Mouse (Mus musculus): ENCODE measurements around the gene Gstp2. TPM values are rescaled to one million over a fixed set of nuclear protein-coding genes. Genes with fewer than 3 reads are reported as not detected.
A peak's percentile ranks its signal among the peaks of the same experiment; 100 is the strongest.
"Not testable (repeated sequence)": the region's sequence is repeated elsewhere in the genome, so short reads cannot be mapped to it uniquely, and the experiment has no call there.

Gstp2 gene
- polyA plus RNA-seq, 1 experiment = 21.6 TPM

DNA sequence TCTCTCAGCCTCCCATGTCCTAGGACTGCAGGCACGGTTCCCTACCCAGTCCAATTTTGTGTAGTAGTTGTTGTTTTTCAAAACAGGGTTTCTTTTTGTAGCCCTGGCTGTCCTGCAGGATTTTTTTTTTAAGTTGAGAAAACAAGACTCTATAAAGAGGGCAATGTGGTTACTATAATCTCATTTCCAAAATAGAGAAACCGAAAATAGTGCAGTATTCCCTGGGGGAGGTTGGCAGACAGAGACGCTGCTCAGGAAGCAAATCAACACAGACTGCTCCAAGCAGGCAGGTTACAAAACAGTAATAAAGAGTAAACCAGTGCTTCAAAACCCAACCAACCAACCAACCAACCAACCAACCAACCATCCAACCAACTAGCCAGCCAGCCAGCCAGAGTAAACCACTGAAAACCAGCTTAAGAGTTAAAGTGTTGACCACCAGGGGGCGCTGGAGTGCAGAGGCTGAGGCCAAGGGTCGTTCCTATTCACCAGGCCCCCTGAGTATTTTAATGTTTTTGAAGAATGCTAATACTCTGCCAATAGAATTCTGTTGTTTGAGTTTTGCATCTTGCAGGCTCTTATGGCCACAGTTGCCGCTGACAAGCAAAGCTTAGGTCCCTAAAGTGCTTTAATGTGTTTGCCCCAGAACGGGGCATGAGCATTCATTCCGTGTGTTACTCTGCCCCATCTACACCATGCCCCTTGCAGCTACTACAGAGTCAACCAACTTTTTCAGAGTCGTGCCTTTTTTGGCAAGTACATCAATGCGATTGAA is 6.1 kb upstream of the Gstp2 start:
- Histone ChIP-seq H3K27ac (ENCODE audit: control insufficient read depth, insufficient read depth, low read depth, low read length, poor library complexity) (no peak overlapping the region), H3K4me3 (replicated peaks; ENCODE audit: control insufficient read depth, low read depth, low read length) (no peak overlapping the region), H3K4me1 (ENCODE audit: control insufficient read depth, insufficient read depth, low read length) (no peaks in the 10 kb centered on the region)
- peak; percentile 83 for TF ChIP-seq CTCF (IDR thresholded peaks at IDR 0.05; ENCODE audit: control insufficient read depth, insufficient read depth, low read length)
- no peak for TF ChIP-seq POLR2A (IDR thresholded peaks at IDR 0.05; ENCODE audit: borderline replicate concordance, control insufficient read depth, low read depth, low read length)
- WGBS = 50% methylated on average over 10 of the region's 10 CpGs

DNA sequence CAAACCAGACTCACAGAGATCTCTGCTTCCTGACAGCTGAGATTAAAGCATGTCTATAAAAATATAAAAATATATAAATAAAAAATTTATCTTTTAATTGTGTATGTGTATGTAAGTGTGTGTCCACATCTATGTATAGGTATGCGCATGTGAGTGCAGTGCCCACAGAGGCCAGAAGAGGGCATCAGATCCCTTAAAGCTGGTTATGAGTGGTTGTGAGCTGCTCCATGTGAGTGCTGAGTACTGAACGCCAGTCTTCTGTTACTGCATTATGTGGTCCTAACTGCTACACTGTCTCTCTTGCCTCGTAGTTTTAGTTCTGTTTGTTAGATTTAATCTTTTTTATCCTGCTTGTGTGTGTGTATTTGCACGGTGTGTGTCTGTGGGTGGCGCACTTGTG is 5.2 kb upstream of the Gstp2 start:
- peak; percentile 17; the same call in 1 of the 2 replicates for TF ChIP-seq CTCF (IDR thresholded peaks at IDR 0.05; ENCODE audit: control insufficient read depth, insufficient read depth, low read length)
- no peak for TF ChIP-seq POLR2A (IDR thresholded peaks at IDR 0.05; ENCODE audit: borderline replicate concordance, control insufficient read depth, low read depth, low read length)
- no peak overlapping the region for H3K4me3 ChIP-seq (replicated peaks; ENCODE audit: control insufficient read depth, low read depth, low read length)
- no peak overlapping the region for H3K27ac ChIP-seq (ENCODE audit: control insufficient read depth, insufficient read depth, low read depth, low read length, poor library complexity)
- H3K4me1 ChIP-seq (ENCODE audit: control insufficient read depth, insufficient read depth, low read length) = peaks cover 2% of the 10 kb centered on the region; the same call in 1 of the 2 replicates
- 95% methylated on average over 5 of the region's 5 CpGs for WGBS

DNA sequence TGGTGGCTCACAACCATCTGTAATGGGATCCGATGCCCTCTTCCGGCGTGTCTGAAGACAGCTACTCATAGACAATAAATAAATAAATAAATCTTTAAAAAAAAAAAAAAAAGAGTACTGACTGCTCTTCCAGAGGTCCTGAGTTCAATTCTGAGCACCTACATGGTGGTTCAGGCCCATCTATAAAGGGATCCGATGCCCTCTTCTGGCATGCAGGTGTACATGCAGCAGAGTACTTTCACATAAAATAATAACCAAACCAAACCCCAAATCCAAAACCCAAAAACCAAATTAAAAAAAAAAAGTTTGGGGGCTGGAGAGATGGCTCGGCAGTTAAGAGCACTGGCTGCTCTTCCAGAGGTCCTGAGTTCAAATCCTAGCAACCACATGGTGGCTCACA is 3.2 kb upstream of the Gstp2 start:
- not testable (repeated sequence) for H3K4me3 ChIP-seq (replicated peaks; ENCODE audit: control insufficient read depth, low read depth, low read length); H3K27ac ChIP-seq (ENCODE audit: control insufficient read depth, insufficient read depth, low read depth, low read length, poor library complexity); H3K4me1 ChIP-seq (ENCODE audit: control insufficient read depth, insufficient read depth, low read length)
- 74% methylated on average over 5 of the region's 5 CpGs for WGBS

DNA sequence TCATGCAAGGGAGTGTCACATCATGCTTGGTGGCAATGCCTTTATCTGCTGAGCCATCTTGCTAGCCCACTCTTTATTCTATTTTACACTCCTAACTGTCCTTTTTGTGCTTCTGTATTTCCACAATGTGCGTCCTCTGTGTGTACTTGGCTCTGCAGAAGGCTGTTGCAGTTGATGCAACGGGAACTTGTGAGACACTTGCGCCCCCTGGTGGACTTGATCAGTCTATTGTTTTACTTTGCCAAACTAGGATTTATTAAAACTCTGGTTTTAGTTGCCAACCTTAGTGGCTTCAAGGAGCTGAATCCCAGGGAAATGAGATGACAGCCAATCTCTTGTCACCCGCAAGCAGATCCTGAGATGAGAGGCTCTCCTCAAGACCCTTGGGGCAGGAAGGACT is 2.0 kb upstream of the Gstp2 start:
- H3K4me1 ChIP-seq (ENCODE audit: control insufficient read depth, insufficient read depth, low read length) = peaks cover 2% of the 10 kb centered on the region; the same call in 1 of the 2 replicates
- no peak overlapping the region for H3K27ac ChIP-seq (ENCODE audit: control insufficient read depth, insufficient read depth, low read depth, low read length, poor library complexity)
- no peak overlapping the region for H3K4me3 ChIP-seq (replicated peaks; ENCODE audit: control insufficient read depth, low read depth, low read length)
- TF ChIP-seq CTCF (IDR thresholded peaks at IDR 0.05; ENCODE audit: control insufficient read depth, insufficient read depth, low read length) = peak; percentile 83
- no peak for TF ChIP-seq POLR2A (IDR thresholded peaks at IDR 0.05; ENCODE audit: borderline replicate concordance, control insufficient read depth, low read depth, low read length)
- 14% methylated on average over 4 of the region's 4 CpGs for WGBS

DNA sequence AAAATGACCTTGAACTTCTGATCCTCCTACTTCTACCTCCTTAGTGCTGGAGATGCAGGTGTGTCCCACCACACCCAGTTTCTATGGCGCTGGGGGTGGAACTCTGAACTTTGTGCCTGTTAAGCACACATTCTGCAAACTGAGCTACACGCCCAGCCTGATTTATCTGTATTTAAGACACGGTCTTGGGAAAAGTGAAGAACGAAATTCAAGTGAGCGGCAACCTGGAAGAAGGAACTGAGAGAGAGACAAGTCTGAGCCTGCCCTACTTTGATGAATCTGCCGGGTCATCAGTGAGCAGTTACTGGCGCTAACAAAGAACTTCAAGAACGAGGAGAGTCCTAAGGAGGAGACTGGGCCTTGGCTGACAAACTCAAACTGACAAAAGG is 1.0 kb upstream of the Gstp2 start:
- Histone ChIP-seq H3K4me1 (ENCODE audit: control insufficient read depth, insufficient read depth, low read length) (peaks cover 2% of the 10 kb centered on the region; the same call in 1 of the 2 replicates), H3K4me3 (replicated peaks; ENCODE audit: control insufficient read depth, low read depth, low read length) (no peak overlapping the region), H3K27ac (ENCODE audit: control insufficient read depth, insufficient read depth, low read depth, low read length, poor library complexity) (peak overlapping the region; percentile 57)
- TF ChIP-seq CTCF (IDR thresholded peaks at IDR 0.05; ENCODE audit: control insufficient read depth, insufficient read depth, low read length) = no peak
- no peak for TF ChIP-seq POLR2A (IDR thresholded peaks at IDR 0.05; ENCODE audit: borderline replicate concordance, control insufficient read depth, low read depth, low read length)
- WGBS = 67% methylated on average over 8 of the region's 8 CpGs

DNA sequence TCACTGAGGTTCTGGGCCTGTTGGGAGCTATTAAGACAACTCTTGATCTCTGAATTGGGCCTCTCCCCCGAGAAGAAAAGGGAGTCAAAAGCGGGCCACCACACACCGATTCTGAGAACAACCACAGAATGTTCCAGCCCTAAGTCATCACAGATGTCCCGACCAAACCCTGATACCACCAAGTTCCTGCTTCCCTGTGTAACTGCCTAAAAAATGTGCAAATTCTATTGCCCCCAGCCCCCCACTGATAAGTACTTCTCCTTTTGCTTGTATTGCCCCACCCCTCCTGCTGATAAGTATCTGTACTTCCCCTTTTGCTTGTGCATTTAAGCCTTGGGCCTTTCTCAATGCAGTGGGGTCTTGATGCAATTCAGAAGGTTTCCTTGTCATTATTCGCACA is 1.7 kb downstream of the Gstp2 start:
- H3K4me3 ChIP-seq (replicated peaks; ENCODE audit: control insufficient read depth, low read depth, low read length); H3K4me1 ChIP-seq (ENCODE audit: control insufficient read depth, insufficient read depth, low read length); H3K27ac ChIP-seq (ENCODE audit: control insufficient read depth, insufficient read depth, low read depth, low read length, poor library complexity): not testable (repeated sequence)
- 41% methylated on average over 5 of the region's 5 CpGs for WGBS

DNA sequence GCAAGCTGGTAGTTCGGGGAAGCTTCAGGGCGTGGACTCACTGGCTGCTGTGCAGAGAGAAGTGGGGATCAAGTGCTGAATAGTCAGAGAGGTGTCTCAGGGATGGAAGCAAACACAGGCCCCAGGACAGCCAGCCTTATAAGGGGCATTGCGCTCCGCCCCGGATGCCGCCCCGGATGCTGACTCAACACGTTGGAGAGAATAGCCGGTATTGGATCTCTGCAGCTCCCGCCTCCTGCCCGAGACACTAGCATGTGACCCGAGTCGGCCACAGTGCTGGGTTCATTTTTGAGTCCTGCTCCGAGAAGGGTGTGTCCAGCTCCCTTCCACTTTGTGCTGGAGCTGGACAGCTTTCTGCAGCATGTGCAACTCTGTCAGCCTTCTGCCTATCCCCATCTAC is 3.7 kb downstream of the Gstp2 start:
- WGBS = 84% methylated on average over 14 of the region's 14 CpGs
- peaks cover 2% of the 10 kb centered on the region; the same call in 1 of the 2 replicates for H3K4me1 ChIP-seq (ENCODE audit: control insufficient read depth, insufficient read depth, low read length)
- H3K4me3 ChIP-seq (replicated peaks; ENCODE audit: control insufficient read depth, low read depth, low read length) = no peak overlapping the region
- no peak for TF ChIP-seq CTCF (IDR thresholded peaks at IDR 0.05; ENCODE audit: control insufficient read depth, insufficient read depth, low read length)
- TF ChIP-seq POLR2A (IDR thresholded peaks at IDR 0.05; ENCODE audit: borderline replicate concordance, control insufficient read depth, low read depth, low read length) = no peak
- no peak overlapping the region for H3K27ac ChIP-seq (ENCODE audit: control insufficient read depth, insufficient read depth, low read depth, low read length, poor library complexity)

DNA sequence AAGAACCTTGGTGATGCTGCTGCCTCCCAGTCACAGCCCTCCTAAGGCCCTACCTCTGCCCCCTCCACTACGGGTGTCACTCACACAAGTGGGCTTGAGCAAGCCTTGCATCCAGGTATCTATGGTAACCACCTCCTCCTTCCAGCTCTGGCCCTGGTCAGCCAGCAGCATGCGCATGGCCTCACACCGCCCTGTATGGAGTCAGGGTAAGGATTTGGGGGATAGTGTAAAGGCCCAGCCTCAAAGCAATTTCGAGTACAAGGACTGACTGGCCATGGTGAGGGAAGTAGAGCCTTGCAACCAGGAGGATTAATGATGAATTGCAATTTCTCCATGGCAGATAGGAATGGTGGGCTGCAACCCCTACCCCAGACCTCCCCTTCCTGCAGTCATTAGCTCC is 4.3 kb downstream of the Gstp2 start:
- H3K4me3 ChIP-seq (replicated peaks; ENCODE audit: control insufficient read depth, low read depth, low read length); H3K27ac ChIP-seq (ENCODE audit: control insufficient read depth, insufficient read depth, low read depth, low read length, poor library complexity); H3K4me1 ChIP-seq (ENCODE audit: control insufficient read depth, insufficient read depth, low read length): not testable (repeated sequence)
- 88% methylated on average over 4 of the region's 4 CpGs for WGBS

DNA sequence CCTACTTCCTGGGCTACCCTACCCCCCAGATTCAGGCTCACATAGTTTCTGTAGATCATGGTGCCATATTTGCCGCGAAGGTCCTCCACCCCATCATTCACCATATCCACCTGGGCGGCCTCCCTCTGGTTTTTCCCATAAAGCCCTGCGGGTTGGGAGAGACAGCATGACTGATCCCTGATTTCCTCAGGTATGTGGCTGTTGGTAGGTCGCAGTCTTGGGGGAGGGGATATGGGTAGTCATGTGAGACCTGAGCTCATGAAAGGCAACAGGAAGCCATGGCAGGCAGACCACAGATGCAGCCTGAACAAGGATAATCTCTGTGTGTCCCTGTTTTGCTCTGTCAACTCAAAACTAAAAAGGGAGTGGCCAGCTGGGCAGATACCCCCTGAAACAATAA is 4.9 kb downstream of the Gstp2 start:
- not testable (repeated sequence) for H3K27ac ChIP-seq (ENCODE audit: control insufficient read depth, insufficient read depth, low read depth, low read length, poor library complexity); H3K4me1 ChIP-seq (ENCODE audit: control insufficient read depth, insufficient read depth, low read length); H3K4me3 ChIP-seq (replicated peaks; ENCODE audit: control insufficient read depth, low read depth, low read length)
- 73% methylated on average over 5 of the region's 5 CpGs for WGBS
